Mouse (Mus musculus): ENCODE measurements around the gene Tulp2.

Gene Tulp2

GRCm38 (mm10) chr7:45481374-45481927 is at the start of gene Tulp2:
Tulp2 (plus strand) TSS chr7:45481877.
- DNase-seq (ENCODE audit: low read depth) = no peak

- no peak for DNase-seq (ENCODE audit: low read depth)
These were observed 47.9 kb upstream of the Tulp2 start for GRCm38 (mm10) chr7:45433835-45434202.

- DNase-seq (ENCODE audit: low read depth) = peak; percentile 100
These were observed 47.3 kb upstream of the Tulp2 start, which contains the start of gene Gys1 for GRCm38 (mm10) chr7:45434203-45435015. Gys1 (plus strand) TSS chr7:45434844.

GRCm38 (mm10) chr7:45435038-45435437 is 46.6 kb upstream of the Tulp2 start:
- no peak for DNase-seq (ENCODE audit: low read depth)

- DNase-seq (ENCODE audit: low read depth) = no peak
These were observed 45.2 kb upstream of the Tulp2 start for GRCm38 (mm10) chr7:45436444-45436843.

- no peak for DNase-seq (ENCODE audit: low read depth)
These were observed 44.6 kb upstream of the Tulp2 start for GRCm38 (mm10) chr7:45437046-45437445.

- no peak for DNase-seq (ENCODE audit: low read depth)
These were observed 44.0 kb upstream of the Tulp2 start, which contains the start of gene Ruvbl2 for GRCm38 (mm10) chr7:45437521-45438276. Ruvbl2 (minus strand) TSS chr7:45438096.

GRCm38 (mm10) chr7:45443526-45444420 is 37.9 kb upstream of the Tulp2 start:
- no peak for DNase-seq (ENCODE audit: low read depth)

GRCm38 (mm10) chr7:45446589-45446988 is 35.1 kb upstream of the Tulp2 start:
- no peak for DNase-seq (ENCODE audit: low read depth)

- no peak for DNase-seq (ENCODE audit: low read depth)
These were observed 34.2 kb upstream of the Tulp2 start for GRCm38 (mm10) chr7:45447325-45447990.

GRCm38 (mm10) chr7:45449974-45450373 is 31.7 kb upstream of the Tulp2 start:
- DNase-seq (ENCODE audit: low read depth) = no peak

- no peak for DNase-seq (ENCODE audit: low read depth)
These were observed 30.2 kb upstream of the Tulp2 start for GRCm38 (mm10) chr7:45451344-45451982.

- DNase-seq (ENCODE audit: low read depth) = no peak
These were observed 26.7 kb upstream of the Tulp2 start for GRCm38 (mm10) chr7:45454971-45455370.

GRCm38 (mm10) chr7:45455932-45456696 is 25.6 kb upstream of the Tulp2 start:
- no peak for DNase-seq (ENCODE audit: low read depth)

- DNase-seq (ENCODE audit: low read depth) = no peak
These were observed 24.9 kb upstream of the Tulp2 start for GRCm38 (mm10) chr7:45456721-45457203.

GRCm38 (mm10) chr7:45457204-45458060 is 24.2 kb upstream of the Tulp2 start:
- DNase-seq (ENCODE audit: low read depth) = no peak

GRCm38 (mm10) chr7:45458748-45459563 is 22.7 kb upstream of the Tulp2 start:
- no peak for DNase-seq (ENCODE audit: low read depth)

- peak; percentile 95 for DNase-seq (ENCODE audit: low read depth)
These were observed 22.0 kb upstream of the Tulp2 start, which contains the start of gene Ftl1 for GRCm38 (mm10) chr7:45459564-45460140. Ftl1 (minus strand) TSS chr7:45459884.

Measured in fibroblast of lung, adult 2 months (primary cell).